8 mouse cellular contexts compared by ENCODE assay signal in the genomic region with DNA sequence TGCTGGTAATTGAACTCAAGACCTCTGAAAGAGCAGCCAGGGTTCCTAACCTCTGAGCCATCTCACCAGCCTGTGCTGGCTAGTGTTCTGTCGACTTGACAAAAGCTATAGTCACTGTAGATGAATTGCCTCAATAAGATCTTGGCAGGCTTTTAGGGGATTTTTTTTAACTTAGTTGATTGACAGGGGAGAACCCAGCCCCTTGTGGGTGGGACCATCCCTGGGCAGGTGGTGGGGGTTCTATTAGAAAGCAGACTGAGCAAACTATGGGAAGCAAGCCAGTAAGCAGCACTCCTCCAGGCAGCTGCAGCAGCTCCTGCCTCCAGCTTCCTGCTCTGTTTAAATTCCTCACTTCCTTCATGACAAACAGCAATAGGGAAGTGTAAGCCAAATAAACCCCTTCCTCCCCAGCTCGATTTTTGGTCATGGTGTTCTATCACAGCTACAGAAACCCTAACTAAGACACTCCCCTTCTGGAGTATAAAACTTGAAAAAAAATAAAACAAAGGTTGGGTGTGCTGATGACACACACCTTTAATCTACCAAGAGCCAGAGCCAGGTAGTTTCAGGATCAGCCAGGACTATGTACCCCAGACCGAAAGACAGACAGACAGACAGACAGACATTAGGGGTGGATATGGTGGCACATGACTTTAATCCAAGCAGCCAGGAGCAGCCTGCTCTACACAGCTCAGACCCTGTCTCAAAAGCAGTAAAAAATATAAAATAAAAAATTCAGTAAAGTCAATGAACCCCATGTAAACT. TPM values are rescaled to one million over a fixed set of nuclear protein-coding genes. Genes with fewer than 3 reads are reported as not detected.
DNase-seq lines count a peak whose midpoint lies in the region; ATAC-seq lines count a peak whose summit lies in the region.
"Had no signal": no experiment of that assay in that cellular context is flagged by ENCODE, and none has a peak within 500 bp of the region (broad histone marks: within the 10 kb centered on the region; RNA-seq: fewer than 3 reads in every experiment).

No protein-coding gene starts in this region.

- H3K4me3 ChIP-seq in midbrain, embryonic 14.5 days (replicated peaks; ENCODE audit: low read depth, low read length), result no peak overlapping the region
- H3K4me3 ChIP-seq in midbrain, embryonic 16.5 days (ENCODE audit: low read depth, low read length), result no peak overlapping the region
- no peak overlapping the region for H3K4me3 ChIP-seq in brown adipose tissue, adult 24 weeks (ENCODE audit: insufficient read depth, low read depth, low read length)
- no peak overlapping the region for H3K4me3 ChIP-seq in liver, embryonic 13.5 days (replicated peaks)
- H3K4me3 ChIP-seq in stomach, embryonic 14.5 days (ENCODE audit: low read depth, low read length), result no peak overlapping the region
- H3K4me3 ChIP-seq: liver, embryonic 15.5 days had no signal

- no peak for ATAC-seq in midbrain, embryonic 14.5 days (ENCODE audit: low FRiP score, low TSS enrichment)
- ATAC-seq in midbrain, embryonic 16.5 days, result no peak
- ATAC-seq in liver, embryonic 13.5 days (ENCODE audit: low read depth), result 0 out of 2 replicates have a peak, but pooled peaks have one; percentile 23
- ATAC-seq in stomach, embryonic 14.5 days (ENCODE audit: insufficient number of reproducible peaks, insufficient read depth, low FRiP score, low read depth), result peak; percentile 63

- no peak overlapping the region for H3K9ac ChIP-seq in midbrain, embryonic 14.5 days (replicated peaks; ENCODE audit: low read length)
- H3K9ac ChIP-seq in midbrain, embryonic 16.5 days (ENCODE audit: low read depth, low read length), result no peak overlapping the region
- H3K9ac ChIP-seq in liver, embryonic 13.5 days, result no peak overlapping the region
- H3K9ac ChIP-seq in stomach, embryonic 14.5 days (replicated peaks; ENCODE audit: low read depth, low read length), result no peak overlapping the region
- H3K9ac ChIP-seq: liver, embryonic 15.5 days had no signal

- H3K9me3 ChIP-seq in midbrain, embryonic 14.5 days (ENCODE audit: control insufficient read depth, low read length), result no peaks in the 10 kb centered on the region
- H3K9me3 ChIP-seq in midbrain, embryonic 16.5 days (replicated peaks; ENCODE audit: control insufficient read depth, low read length, poor library complexity, severe bottlenecking), result 0 out of 2 replicates have a peak, but pooled peaks cover 2% of the 10 kb centered on the region
- H3K9me3 ChIP-seq in liver, embryonic 13.5 days (replicated peaks), result 0 out of 2 replicates have a peak, but pooled peaks cover 6% of the 10 kb centered on the region
- H3K9me3 ChIP-seq in stomach, embryonic 14.5 days (ENCODE audit: control insufficient read depth, low read depth, low read length), result no peaks in the 10 kb centered on the region
- H3K9me3 ChIP-seq: liver, embryonic 15.5 days had no signal

- H3K4me1 ChIP-seq in midbrain, embryonic 14.5 days (ENCODE audit: control insufficient read depth, insufficient read depth, low read length), result no peaks in the 10 kb centered on the region
- no peaks in the 10 kb centered on the region for H3K4me1 ChIP-seq in midbrain, embryonic 16.5 days (ENCODE audit: control insufficient read depth, insufficient read depth, low read length)
- peaks cover 15% of the 10 kb centered on the region for H3K4me1 ChIP-seq in brown adipose tissue, adult 24 weeks (ENCODE audit: control insufficient read depth, insufficient read depth, insufficient read length, low read length)
- H3K4me1 ChIP-seq in liver, embryonic 13.5 days (replicated peaks), result peaks cover 20% of the 10 kb centered on the region
- H3K4me1 ChIP-seq in stomach, embryonic 14.5 days (ENCODE audit: control insufficient read depth, insufficient read depth, low read length), result no peaks in the 10 kb centered on the region

- no peaks in the 10 kb centered on the region for H3K27me3 ChIP-seq in midbrain, embryonic 14.5 days (ENCODE audit: control insufficient read depth, insufficient read depth, low read length)
- no peaks in the 10 kb centered on the region for H3K27me3 ChIP-seq in midbrain, embryonic 16.5 days (ENCODE audit: control insufficient read depth, insufficient read depth, low read depth, low read length)
- no peaks in the 10 kb centered on the region for H3K27me3 ChIP-seq in liver, embryonic 13.5 days
- H3K27me3 ChIP-seq in stomach, embryonic 14.5 days (ENCODE audit: control insufficient read depth, insufficient read depth, low read length), result no peaks in the 10 kb centered on the region
- H3K27me3 ChIP-seq: liver, embryonic 15.5 days had no signal

- H3K36me3 ChIP-seq in midbrain, embryonic 14.5 days (ENCODE audit: control insufficient read depth, insufficient read depth, low read length), result peaks cover 15% of the 10 kb centered on the region; the same call in 1 of the 2 replicates
- H3K36me3 ChIP-seq in midbrain, embryonic 16.5 days (ENCODE audit: control insufficient read depth, insufficient read depth, low read length), result no peaks in the 10 kb centered on the region
- H3K36me3 ChIP-seq in liver, embryonic 13.5 days, result peaks cover 45% of the 10 kb centered on the region
- H3K36me3 ChIP-seq in stomach, embryonic 14.5 days (ENCODE audit: control insufficient read depth, insufficient read depth, low read length), result no peaks in the 10 kb centered on the region

- H3K4me2 ChIP-seq in midbrain, embryonic 14.5 days (ENCODE audit: low read length), result no peak overlapping the region
- no peak overlapping the region for H3K4me2 ChIP-seq in midbrain, embryonic 16.5 days (ENCODE audit: low read length)
- H3K4me2 ChIP-seq in liver, embryonic 13.5 days, result no peak overlapping the region
- no peak overlapping the region for H3K4me2 ChIP-seq in stomach, embryonic 14.5 days (replicated peaks; ENCODE audit: low read depth, low read length)
- H3K4me2 ChIP-seq: liver, embryonic 15.5 days had no signal

- 83% methylated on average over 3 of the region's 3 CpGs for WGBS in midbrain, embryonic 14.5 days
- WGBS in midbrain, embryonic 16.5 days, result 78% methylated on average over 3 of the region's 3 CpGs
- WGBS in liver, embryonic 13.5 days (ENCODE audit: insufficient replicate concordance), result 64% methylated on average over 3 of the region's 3 CpGs
- 47% methylated on average over 3 of the region's 3 CpGs for WGBS in stomach, embryonic 14.5 days

- no peak overlapping the region for H3K27ac ChIP-seq in midbrain, embryonic 14.5 days (replicated peaks; ENCODE audit: low read depth, low read length)
- no peak overlapping the region for H3K27ac ChIP-seq in midbrain, embryonic 16.5 days (ENCODE audit: low read length)
- H3K27ac ChIP-seq in brown adipose tissue, adult 24 weeks (replicated peaks; ENCODE audit: low read depth, low read length), result peak overlapping the region; percentile 39; the same call in 1 of the 2 replicates
- no peak overlapping the region for H3K27ac ChIP-seq in liver, embryonic 13.5 days
- no peak overlapping the region; the same call in 1 of the 2 replicates for H3K27ac ChIP-seq in stomach, embryonic 14.5 days (ENCODE audit: low read length)
- H3K27ac ChIP-seq: liver, embryonic 15.5 days had no signal

- intact Hi-C loops in heart, postnatal 25 days (cut with DNase I), result loop anchor here (1.0 to 5.0 kb wide), 2 partner anchors 26 to 40 kb away; no protein-coding TSS in a partner anchor

- peak; percentile 19 for DNase-seq in midbrain, embryonic 14.5 days
- peak; percentile 30 for DNase-seq in heart, postnatal 25 days (ENCODE audit: low spot score)
- no peak for DNase-seq in liver, embryonic 13.5 days
- no peak for DNase-seq in cerebellum, adult 9-10 months

RNA-seq across cellular contexts. Expression of a gene that starts 13.6 kb away (rescaled TPM):
- 28.6 and 37.3 TPM in 2 replicates for polyA plus RNA-seq in midbrain, embryonic 14.5 days (2014; fragmentation: Nextera tagmentation; extraction: Ambion mirVana)
- polyA plus RNA-seq in midbrain, embryonic 16.5 days (2015; fragmentation: Nextera tagmentation; extraction: Ambion mirVana), result 27.1 and 27.7 TPM in 2 replicates
- 20.0 and 24.1 TPM in 2 replicates for polyA plus RNA-seq in brown adipose tissue, adult 24 weeks (2012; ENCODE audit: insufficient read depth, insufficient read length, missing spikeins)
- total RNA-seq in heart, postnatal 25 days (2021), result 10 to 100 TPM; 55.6 to 65.7 TPM
- 24.0 and 24.4 TPM in 2 replicates for polyA plus RNA-seq in liver, embryonic 13.5 days (2015; fragmentation: Nextera tagmentation; extraction: Ambion mirVana)
- 61.1 and 72.6 TPM in 2 replicates for polyA plus RNA-seq in stomach, embryonic 14.5 days (2014; fragmentation: Nextera tagmentation; extraction: Ambion mirVana)

Comparison
In these comparisons a context has a peak if more than half of its experiments do, and no peak if none do; other contexts are left out.
1. ATAC-seq: peak in liver, embryonic 13.5 days (single experiment) and stomach, embryonic 14.5 days (single experiment); none in midbrain, embryonic 14.5 days (single experiment) and midbrain, embryonic 16.5 days (single experiment).
2. DNase-seq: peak in midbrain, embryonic 14.5 days (single experiment) and heart, postnatal 25 days (single experiment); none in liver, embryonic 13.5 days (single experiment) and cerebellum, adult 9-10 months (single experiment).